Mouse (Mus musculus) heart, postnatal 10 days (tissue): ENCODE measurements around the gene Abca7. TPM values are rescaled to one million over a fixed set of nuclear protein-coding genes. Genes with fewer than 3 reads are reported as not detected.
"Not testable (repeated sequence)": the region's sequence is repeated elsewhere in the genome, so short reads cannot be mapped to it uniquely, and the experiment has no call there.

Source experiments
- DNase-seq, 2 experiments: peaks; one replicate each; pipeline ENCODE4 v3.0.0; 2021
- intact Hi-C: fragments of 180-260 bp; cut with DNase I; formaldehyde crosslinking; loops from one replicate; pipeline ENCODE4 v1.15.1; 2025
- total RNA-seq, 2 experiments: library from RNA; stranded (reverse); gene quantifications; 2 replicates each; pipeline ENCODE4 v1.2.3; 2021

Abca7 gene
- total RNA-seq, 2 experiments from 2014 or later = 7.8 to 8.2 TPM

DNA sequence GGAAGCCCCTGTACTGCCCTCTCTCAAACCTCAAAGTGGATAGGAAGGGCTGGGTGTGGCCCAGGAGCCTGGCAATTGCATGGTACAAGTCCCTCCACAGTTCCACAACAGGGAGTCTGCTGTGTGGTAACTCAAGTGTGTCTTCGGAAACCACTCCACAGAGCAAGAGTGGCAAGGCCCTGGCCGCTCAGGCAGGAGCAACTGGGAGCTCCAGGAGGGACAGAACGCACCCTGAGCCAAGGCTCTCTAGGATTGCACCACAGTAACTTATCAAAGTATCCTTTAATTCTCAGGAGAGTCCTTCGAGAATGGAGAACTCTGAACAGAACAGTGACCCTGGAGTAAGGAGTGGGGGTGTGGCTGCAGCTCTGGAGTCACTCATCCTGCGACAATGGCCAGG, 39.4 kb downstream of the Abca7 start:
- no peak for DNase-seq
- intact Hi-C loops = loop anchor here (2.0 kb wide), 2 partner anchors 39 to 47 kb away; partner anchors contain the start of genes Abca7 and Cnn2

- intact Hi-C loops = no loop called here
- peak; percentile 62 to 73 for DNase-seq
Measured at GRCm38 (mm10) chr10:80036832-80037231, 40.5 kb downstream of the Abca7 start.

- peak; percentile 98 to 99 for DNase-seq
- intact Hi-C loops = no loop called here
Measured at GRCm38 (mm10) chr10:80039559-80039979, 43.3 kb downstream of the Abca7 start, which contains the start of gene Polr2e. Gene Polr2e (minus strand): TSS chr10:80039795.

GRCm38 (mm10) chr10:80041409-80042060, 45.2 kb downstream of the Abca7 start:
- DNase-seq, intact Hi-C loops: not testable (repeated sequence)

GRCm38 (mm10) chr10:80044087-80044486, 47.8 kb downstream of the Abca7 start:
- DNase-seq = no peak
- intact Hi-C loops = no loop called here

GRCm38 (mm10) chr10:80045364-80045763, 49.1 kb downstream of the Abca7 start:
- DNase-seq, intact Hi-C loops: not testable (repeated sequence)

DNA sequence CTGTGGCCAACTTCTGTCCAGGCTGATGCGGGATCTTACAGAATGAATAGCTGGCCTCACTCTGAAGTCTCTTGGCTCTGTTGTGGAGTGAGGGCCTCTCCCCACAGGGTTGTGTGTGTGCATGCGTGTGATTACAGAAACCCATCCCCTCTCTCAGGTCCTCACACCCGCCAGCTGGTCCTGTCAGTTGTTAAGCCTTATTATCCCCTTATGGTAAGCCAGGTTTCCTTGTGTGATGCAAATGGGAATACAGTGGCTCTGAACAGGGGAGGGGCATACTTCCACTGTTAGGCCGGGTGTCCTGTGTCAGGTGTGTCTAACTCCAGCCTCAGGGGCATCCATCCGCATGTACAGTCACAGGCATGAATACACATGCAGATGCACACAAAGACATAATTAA, 49.5 kb downstream of the Abca7 start:
- DNase-seq = no peak
- intact Hi-C loops = no loop called here

GRCm38 (mm10) chr10:80047041-80047565, 50.8 kb downstream of the Abca7 start, which contains the start of gene Gpx4:
Gene Gpx4 (plus strand): TSS chr10:80047166.
- no peak for DNase-seq
- intact Hi-C loops = no loop called here

- no peak for DNase-seq
- intact Hi-C loops = no loop called here
Measured at GRCm38 (mm10) chr10:80048396-80048795, 52.1 kb downstream of the Abca7 start.

DNA sequence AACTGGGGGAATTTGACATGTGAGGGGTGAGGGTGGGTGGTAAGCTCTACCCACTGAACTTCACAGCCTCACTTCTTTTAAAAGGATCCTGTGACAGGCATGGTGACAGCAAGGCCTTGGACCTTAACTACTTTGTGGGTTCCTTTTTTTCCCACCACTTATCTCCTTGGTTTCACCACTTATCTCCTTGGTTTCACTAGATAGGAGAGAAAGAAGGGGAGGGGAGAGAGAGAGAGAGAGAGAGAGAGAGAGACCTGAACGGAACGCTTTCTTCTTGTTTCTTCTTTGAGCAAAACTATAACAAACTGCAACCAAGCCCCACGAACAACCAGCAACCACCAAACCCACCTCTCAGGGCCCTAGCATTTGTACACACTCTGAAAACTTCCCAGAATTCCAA, 52.5 kb downstream of the Abca7 start:
- DNase-seq = no peak
- intact Hi-C loops = no loop called here

GRCm38 (mm10) chr10:80050244-80050643, 54.0 kb downstream of the Abca7 start:
- intact Hi-C loops = loop anchor here (5.0 kb wide), 1 partner anchor 63 kb away; the partner anchor contains the start of gene Cnn2

DNA sequence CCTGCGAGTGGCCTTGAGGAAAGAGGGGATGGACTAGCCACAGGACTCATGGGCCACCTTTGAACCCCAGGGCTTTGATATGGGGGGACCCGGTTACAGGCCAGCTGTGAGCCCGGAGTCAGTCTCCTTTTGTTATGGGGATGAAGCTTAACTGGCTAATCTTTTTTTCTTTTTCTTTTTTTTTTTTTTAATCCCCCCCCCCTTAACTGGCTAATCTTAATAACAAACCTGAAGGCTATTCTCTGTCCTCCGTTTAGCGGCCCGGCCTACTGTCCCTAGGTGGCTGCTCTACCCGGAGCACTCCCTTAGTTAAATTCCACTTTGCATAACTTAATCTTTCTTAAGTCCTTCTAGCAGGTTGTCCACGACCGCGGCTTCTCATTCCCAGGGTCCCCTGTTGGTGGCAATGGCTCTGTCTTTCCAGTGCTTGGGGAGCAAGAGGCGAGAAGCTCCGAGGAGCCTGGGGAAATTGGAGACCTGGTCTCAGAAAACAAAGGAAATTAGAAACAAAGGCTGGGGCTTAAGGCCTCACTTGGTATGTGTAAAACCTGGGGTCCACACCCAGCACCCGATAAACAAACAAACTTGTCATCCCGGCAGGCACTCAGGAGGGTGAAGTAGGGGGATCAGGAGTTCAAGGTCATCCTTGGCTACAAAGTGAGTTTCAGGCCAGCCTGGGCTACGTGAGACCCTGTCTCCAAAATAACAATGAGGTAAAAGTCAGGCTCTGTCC, 54.8 kb downstream of the Abca7 start:
- intact Hi-C loops = loop anchor here (5.0 kb wide), 1 partner anchor 64 kb away; the partner anchor contains the start of gene Cnn2
- DNase-seq = no peak

More at GRCm38 (mm10) chr10:80050244-80050643, 54.0 kb downstream of the Abca7 start:
- DNase-seq = no peak

GRCm38 (mm10) chr10:80051618-80052373, 55.5 kb downstream of the Abca7 start:
- intact Hi-C loops = loop anchor here (5.0 kb wide), 1 partner anchor 64 kb away; the partner anchor contains the start of gene Cnn2
- peak; percentile 71 to 73 for DNase-seq

- intact Hi-C loops = loop anchor here (5.0 kb wide), 1 partner anchor 65 kb away; the partner anchor contains the start of gene Cnn2
- DNase-seq = no peak
Measured at GRCm38 (mm10) chr10:80052374-80052764, 56.1 kb downstream of the Abca7 start.

- intact Hi-C loops = loop anchor here (5.0 kb wide), 1 partner anchor 66 kb away; the partner anchor contains the start of gene Cnn2
- peak; percentile 100 for DNase-seq
Measured at GRCm38 (mm10) chr10:80053259-80053780, 57.0 kb downstream of the Abca7 start.

DNA sequence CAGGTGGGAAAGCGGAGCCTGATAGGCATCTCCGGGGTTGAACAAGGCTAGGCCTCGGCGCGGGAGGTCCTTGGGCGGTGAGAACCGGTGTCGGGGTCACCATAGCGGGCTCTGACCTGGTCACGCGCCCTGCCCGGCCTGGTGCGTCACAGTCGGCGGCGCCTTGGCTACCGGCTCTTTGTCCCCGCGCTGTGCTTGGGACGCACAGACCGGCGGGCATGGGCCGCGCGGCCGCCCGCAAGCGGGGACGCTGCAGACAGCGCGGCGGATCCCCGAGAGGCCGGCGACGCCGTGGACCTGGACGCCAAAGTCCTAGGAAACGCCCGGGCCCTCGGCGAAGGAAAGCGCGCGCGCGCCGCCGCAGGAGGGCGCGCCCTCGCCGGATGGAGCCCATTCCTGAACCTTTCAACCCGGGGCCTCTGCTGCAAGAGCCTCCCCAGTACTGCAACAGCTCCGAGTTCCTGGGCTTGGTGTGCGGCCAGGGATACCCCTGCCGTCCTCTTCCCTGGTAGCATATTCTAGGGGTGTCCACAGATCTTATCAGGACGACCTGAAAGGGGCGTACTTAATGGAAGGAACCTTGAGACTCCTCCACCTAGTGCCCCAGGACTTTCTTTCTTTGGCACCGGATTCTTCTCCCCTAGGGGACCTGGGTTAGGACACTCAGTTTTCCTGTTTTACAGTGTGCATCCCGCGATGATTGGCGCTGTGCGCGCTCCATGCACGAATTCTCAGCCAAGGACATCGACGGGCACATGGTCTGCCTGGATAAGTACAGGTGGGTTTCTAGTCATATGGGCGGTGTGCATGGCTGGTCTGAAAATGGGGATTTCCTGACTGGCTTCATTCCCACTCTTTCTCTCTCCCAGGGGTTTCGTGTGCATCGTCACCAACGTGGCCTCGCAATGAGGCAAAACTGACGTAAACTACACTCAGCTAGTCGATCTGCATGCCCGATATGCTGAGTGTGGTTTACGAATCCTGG, 57.8 kb downstream of the Abca7 start:
- intact Hi-C loops = loop anchor here (2.0 to 5.0 kb wide), 2 partner anchors 61 to 67 kb away; partner anchors contain the start of genes Cnn2 and Stk11

GRCm38 (mm10) chr10:80054911-80055310, 58.6 kb downstream of the Abca7 start:
- intact Hi-C loops = loop anchor here (2.0 to 5.0 kb wide), 2 partner anchors 60 to 68 kb away; partner anchors contain the start of genes Cnn2 and Stk11
- DNase-seq = not testable (repeated sequence)

More for the DNA sequence above, 57.8 kb downstream of the Abca7 start:
- peak; percentile 83 for DNase-seq

GRCm38 (mm10) chr10:80055364-80055763, 59.1 kb downstream of the Abca7 start:
- DNase-seq = no peak
- intact Hi-C loops = loop anchor here (2.0 kb wide), 1 partner anchor 59 kb away; the partner anchor contains the start of gene Stk11
